Mouse (Mus musculus): ENCODE measurements around the gene Mzt1.
"Not testable (repeated sequence)": the region's sequence is repeated elsewhere in the genome, so short reads cannot be mapped to it uniquely, and the experiment has no call there.

The Mzt1 gene

GRCm38 (mm10) chr14:99046031-99046781, at the start of gene Mzt1, which contains the start of gene Bora:
Gene Mzt1, minus strand, starts transcription at chr14:99046134.
Gene Bora, plus strand, starts transcription at chr14:99046222.
- peak; percentile 95 for DNase-seq

GRCm38 (mm10) chr14:99088947-99089346, 43.0 kb upstream of the Mzt1 start:
- no peak for DNase-seq

GRCm38 (mm10) chr14:99071146-99071545, 25.2 kb upstream of the Mzt1 start:
- no peak for DNase-seq

- DNase-seq: no peak
These were observed 17.2 kb upstream of the Mzt1 start for GRCm38 (mm10) chr14:99063091-99063490.

- DNase-seq: no peak
These were observed 14.7 kb upstream of the Mzt1 start for GRCm38 (mm10) chr14:99060616-99061015.

- no peak for DNase-seq
These were observed 13.1 kb upstream of the Mzt1 start for GRCm38 (mm10) chr14:99058959-99059586.

GRCm38 (mm10) chr14:99046782-99047181, 848 bp upstream of the Mzt1 start:
- DNase-seq: no peak

- no peak for DNase-seq
These were observed 430 bp downstream of the Mzt1 start for GRCm38 (mm10) chr14:99045378-99046030.

GRCm38 (mm10) chr14:99044718-99045117, 1.2 kb downstream of the Mzt1 start:
- DNase-seq: no peak

GRCm38 (mm10) chr14:99044096-99044495, 1.8 kb downstream of the Mzt1 start:
- no peak for DNase-seq

GRCm38 (mm10) chr14:99043499-99043898, 2.4 kb downstream of the Mzt1 start:
- DNase-seq: no peak

GRCm38 (mm10) chr14:99041416-99041815, 4.5 kb downstream of the Mzt1 start:
- DNase-seq: peak; percentile 13

GRCm38 (mm10) chr14:99039308-99039707, 6.6 kb downstream of the Mzt1 start:
- DNase-seq: not testable (repeated sequence)

GRCm38 (mm10) chr14:99037703-99038102, 8.2 kb downstream of the Mzt1 start:
- DNase-seq: no peak

GRCm38 (mm10) chr14:99036039-99036438, 9.9 kb downstream of the Mzt1 start:
- DNase-seq: no peak

GRCm38 (mm10) chr14:99034851-99035250, 11.1 kb downstream of the Mzt1 start:
- DNase-seq: not testable (repeated sequence)

- DNase-seq: no peak
These were observed 13.3 kb downstream of the Mzt1 start for GRCm38 (mm10) chr14:99032596-99032995.

GRCm38 (mm10) chr14:99031337-99031873, 14.5 kb downstream of the Mzt1 start:
- DNase-seq: no peak

GRCm38 (mm10) chr14:99029987-99030386, 15.9 kb downstream of the Mzt1 start:
- DNase-seq: no peak

- DNase-seq: no peak
These were observed 23.4 kb downstream of the Mzt1 start for GRCm38 (mm10) chr14:99022346-99023086.

- no peak for DNase-seq
These were observed 26.7 kb downstream of the Mzt1 start for GRCm38 (mm10) chr14:99019136-99019808.

- DNase-seq: no peak
These were observed 27.2 kb downstream of the Mzt1 start for GRCm38 (mm10) chr14:99018691-99019090.
